Mouse (Mus musculus) limb, embryonic 12.5 days (tissue): Measurements from ENCODE around the gene Zdhhc1. TPM values are rescaled to one million over a fixed set of nuclear protein-coding genes. Genes with fewer than 3 reads are reported as not detected.

Source experiments
- ATAC-seq: fragments of 200-750 bp; cut with Nextera tagmentation; 2 replicates; pipeline ENCODE4 v1.8.0; 2017; ENCODE audit warnings: low read depth, moderate TSS enrichment; ENCODE audit not compliant: insufficient number of reproducible peaks, insufficient read depth, low FRiP score, low TSS enrichment
- H3K27ac ChIP-seq: fragments of 300-500 bp; sonication (generic); 2 replicates; pipeline ENCODE4 v1.5.1; 2016; ENCODE audit warnings: mild to moderate bottlenecking, moderate library complexity
- H3K27me3 ChIP-seq: fragments of 300-500 bp; sonication (generic); 2 replicates; pipeline ENCODE4 v1.6.1; 2016; ENCODE audit warnings: mild to moderate bottlenecking, moderate library complexity
- H3K36me3 ChIP-seq: fragments of 300-500 bp; sonication (generic); 2 replicates; pipeline ENCODE4 v1.6.1; 2016; ENCODE audit warnings: mild to moderate bottlenecking, moderate library complexity
- H3K4me1 ChIP-seq: fragments of 300-500 bp; sonication (generic); replicated peaks from 2 replicates; pipeline ENCODE4 v1.6.1; 2016
- H3K4me2 ChIP-seq: fragments of 300-500 bp; sonication (generic); 2 replicates; pipeline ENCODE4 v1.6.1; 2016; ENCODE audit warnings: mild to moderate bottlenecking, moderate library complexity
- H3K4me3 ChIP-seq: fragments of 300-500 bp; sonication (generic); replicated peaks from 2 replicates; pipeline ENCODE4 v1.5.1; 2016; ENCODE audit warnings: mild to moderate bottlenecking
- H3K9ac ChIP-seq: fragments of 300-500 bp; sonication (generic); replicated peaks from 2 replicates; pipeline ENCODE4 v1.6.1; 2016; ENCODE audit warnings: mild to moderate bottlenecking, moderate library complexity
- H3K9me3 ChIP-seq: fragments of 300-500 bp; sonication (generic); 2 replicates; pipeline ENCODE4 v1.6.1; 2016; ENCODE audit warnings: mild to moderate bottlenecking, moderate library complexity
- WGBS: fragments of 180-500 bp; shearing (Covaris S2); methylation state at CpG from one replicate; pipeline ENCODE4 v1.1.7; 2016; 5-methylcytosine and 5-hydroxymethylcytosine counted together
- polyA plus RNA-seq: library from polyadenylated mRNA; unstranded; fragments of >200 nt; fragmentation: Nextera tagmentation; extraction: Ambion mirVana; gene quantifications from 2 replicates; pipeline ENCODE4 v1.2.1, GENCODE M21; 2016

Zdhhc1 gene
- polyA plus RNA-seq, 1 experiment from 2014 or later, result 34.8 TPM

- Histone ChIP-seq H3K36me3 (no peaks in the 10 kb centered on the region), H3K4me2 (no peak overlapping the region), H3K27ac (no peak overlapping the region), H3K4me1 (no peaks in the 10 kb centered on the region), H3K9ac (no peak overlapping the region), H3K27me3 (0 out of 2 replicates have a peak, but pooled peaks cover 3% of the 10 kb centered on the region), H3K9me3 (no peaks in the 10 kb centered on the region), H3K4me3 (no peak overlapping the region)
- 68% methylated on average over 5 of the region's 5 CpGs for WGBS
- ATAC-seq, result no peak
Observed at GRCm38 (mm10) chr8:105434136-105434535, 62.6 kb downstream of the Zdhhc1 start.

GRCm38 (mm10) chr8:105433511-105433910 is 63.2 kb downstream of the Zdhhc1 start:
- Histone ChIP-seq H3K4me2 (no peak overlapping the region), H3K4me3 (no peak overlapping the region), H3K27ac (no peak overlapping the region), H3K36me3 (no peaks in the 10 kb centered on the region), H3K9ac (no peak overlapping the region), H3K9me3 (no peaks in the 10 kb centered on the region), H3K4me1 (no peaks in the 10 kb centered on the region), H3K27me3 (0 out of 2 replicates have a peak, but pooled peaks cover 3% of the 10 kb centered on the region)
- no peak for ATAC-seq
- WGBS, result 72% methylated on average over 5 of the region's 5 CpGs

DNA sequence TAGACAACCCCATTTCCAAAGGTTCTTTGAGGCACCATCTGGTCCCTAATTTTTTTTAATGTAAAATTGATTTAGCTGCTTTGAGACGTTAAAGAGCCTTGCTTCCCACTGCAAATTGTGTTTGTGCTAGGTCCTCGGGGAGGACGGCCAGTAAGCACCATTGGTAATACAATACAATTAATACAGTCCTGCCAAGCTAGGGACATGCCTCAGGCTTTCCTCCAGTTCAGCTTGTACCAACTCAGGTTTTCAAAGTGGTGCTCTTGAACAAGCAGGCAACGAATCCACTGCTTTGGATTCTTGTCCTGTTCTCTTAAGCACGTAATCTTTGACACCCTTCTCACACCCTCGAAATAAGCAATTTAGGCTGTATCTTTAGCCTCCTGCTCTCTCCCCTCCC is 63.7 kb downstream of the Zdhhc1 start:
- no peak overlapping the region for H3K4me3 ChIP-seq
- no peaks in the 10 kb centered on the region for H3K9me3 ChIP-seq
- 0 out of 2 replicates have a peak, but pooled peaks cover 3% of the 10 kb centered on the region for H3K27me3 ChIP-seq
- H3K36me3 ChIP-seq, result no peaks in the 10 kb centered on the region
- no peak overlapping the region for H3K4me2 ChIP-seq
- H3K4me1 ChIP-seq, result no peaks in the 10 kb centered on the region
- WGBS, result 63% methylated on average over 6 of the region's 6 CpGs
- no peak for ATAC-seq
- H3K9ac ChIP-seq, result no peak overlapping the region
- no peak overlapping the region for H3K27ac ChIP-seq

DNA sequence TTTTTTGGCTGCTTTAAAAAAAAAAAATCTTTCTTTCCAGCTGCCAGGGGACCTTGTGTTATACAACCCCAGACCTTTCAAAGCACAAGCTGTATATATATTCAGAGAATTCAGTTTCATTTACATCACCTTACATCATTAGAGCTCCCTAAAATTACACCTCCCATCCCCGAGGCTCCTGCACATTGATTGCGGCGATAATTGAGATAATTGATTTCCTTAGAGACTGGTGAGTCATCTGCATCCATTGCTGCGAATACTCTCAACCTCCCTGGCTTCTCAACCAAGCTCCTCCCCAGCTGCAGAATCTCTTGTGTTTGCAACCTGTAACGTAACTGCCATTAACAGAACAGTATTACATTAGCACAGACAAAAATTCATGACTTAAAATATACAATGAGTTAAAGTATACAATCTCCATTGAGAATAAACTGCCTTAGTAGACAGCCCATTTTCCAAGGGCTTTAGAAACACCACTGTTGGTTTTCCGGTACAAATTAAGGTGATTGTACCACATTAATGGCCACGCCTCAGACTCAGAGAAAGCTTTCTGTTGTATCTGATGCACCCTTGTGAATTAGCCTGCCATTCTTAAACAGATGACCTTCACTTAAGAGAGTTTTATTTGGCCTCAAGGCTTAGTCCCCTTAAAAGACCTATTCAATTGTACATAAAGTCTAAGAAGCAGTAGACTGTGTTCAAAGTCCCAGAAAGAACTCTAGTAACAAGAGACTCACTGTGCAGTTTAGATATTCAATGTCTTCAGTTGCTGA is 64.8 kb downstream of the Zdhhc1 start:
- H3K9me3 ChIP-seq, result no peaks in the 10 kb centered on the region
- no peak for ATAC-seq
- H3K36me3 ChIP-seq, result no peaks in the 10 kb centered on the region
- no peak overlapping the region for H3K4me3 ChIP-seq
- no peaks in the 10 kb centered on the region for H3K4me1 ChIP-seq
- H3K27ac ChIP-seq, result no peak overlapping the region
- H3K4me2 ChIP-seq, result no peak overlapping the region
- H3K27me3 ChIP-seq, result 0 out of 2 replicates have a peak, but pooled peaks cover 3% of the 10 kb centered on the region
- WGBS, result 72% methylated on average over 7 of the region's 7 CpGs
- no peak overlapping the region for H3K9ac ChIP-seq

- no peak overlapping the region for H3K27ac ChIP-seq
- 77% methylated on average over 6 of the region's 6 CpGs for WGBS
- no peak overlapping the region for H3K9ac ChIP-seq
- H3K27me3 ChIP-seq, result no peaks in the 10 kb centered on the region
- no peak for ATAC-seq
- no peaks in the 10 kb centered on the region for H3K36me3 ChIP-seq
- no peaks in the 10 kb centered on the region for H3K4me1 ChIP-seq
- H3K4me3 ChIP-seq, result no peak overlapping the region
- H3K9me3 ChIP-seq, result no peaks in the 10 kb centered on the region
- no peak overlapping the region for H3K4me2 ChIP-seq
Observed at GRCm38 (mm10) chr8:105426878-105427277, 69.8 kb downstream of the Zdhhc1 start.

Other genes starting within 250 kb of the Zdhhc1 start
- gene B3gnt9, start 241.7 kb downstream of the Zdhhc1 start, polyA plus RNA-seq, result 5.9 and 6.8 TPM in 2 replicates
- 16.0 and 16.6 TPM in 2 replicates for gene Tradd, start 232.3 kb downstream of the Zdhhc1 start, polyA plus RNA-seq
- gene Fbxl8, start 232.3 kb downstream of the Zdhhc1 start, polyA plus RNA-seq, result 1.7 and 1.9 TPM in 2 replicates
- gene Hsf4, start 227.1 kb downstream of the Zdhhc1 start, polyA plus RNA-seq, result 0.13 and 0.18 TPM in 2 replicates
- 1.6 TPM in 2 replicates for gene Nol3, start 220.8 kb downstream of the Zdhhc1 start, polyA plus RNA-seq
- gene 4931428F04Rik, start 207.0 kb downstream of the Zdhhc1 start, polyA plus RNA-seq, result 15.6 and 19.6 TPM in 2 replicates
- 10.0 and 10.2 TPM in 2 replicates for gene Exoc3l, start 200.8 kb downstream of the Zdhhc1 start, polyA plus RNA-seq
- 75.6 and 91.3 TPM in 2 replicates for gene E2f4, start 199.2 kb downstream of the Zdhhc1 start, polyA plus RNA-seq
- 4.3 and 4.4 TPM in 2 replicates for gene Elmo3, start 191.3 kb downstream of the Zdhhc1 start, polyA plus RNA-seq
- 1.5 TPM in 2 replicates for gene Lrrc29, start 170.6 kb downstream of the Zdhhc1 start, polyA plus RNA-seq
- gene Tmem208, start 170.5 kb downstream of the Zdhhc1 start, polyA plus RNA-seq, result 95.6 and 109 TPM in 2 replicates
- gene Fhod1, start 148.9 kb downstream of the Zdhhc1 start, polyA plus RNA-seq, result 1.6 and 2.3 TPM in 2 replicates
- 7.0 and 7.6 TPM in 2 replicates for gene Slc9a5, start 148.1 kb downstream of the Zdhhc1 start, polyA plus RNA-seq
- gene Plekhg4, start 123.6 kb downstream of the Zdhhc1 start, polyA plus RNA-seq, result 0.72 and 0.80 TPM in 2 replicates
- gene Kctd19, start 83.4 kb downstream of the Zdhhc1 start, polyA plus RNA-seq, result not detected in 2 replicates
- 0.12 and 0.39 TPM in 2 replicates for gene Lrrc36, start 83.3 kb downstream of the Zdhhc1 start, polyA plus RNA-seq
- gene Tppp3, start 25.4 kb downstream of the Zdhhc1 start, polyA plus RNA-seq, result 25.3 and 28.9 TPM in 2 replicates
- 28.2 and 30.6 TPM in 2 replicates for gene Hsd11b2, start 21.9 kb upstream of the Zdhhc1 start, polyA plus RNA-seq
- 60.5 and 61.5 TPM in 2 replicates for gene Atp6v0d1, start 69.1 kb upstream of the Zdhhc1 start, polyA plus RNA-seq
- 11.3 and 16.8 TPM in 2 replicates for gene Ripor1, start 108.4 kb upstream of the Zdhhc1 start, polyA plus RNA-seq
- 149 and 160 TPM in 2 replicates for gene Ctcf, start 139.7 kb upstream of the Zdhhc1 start, polyA plus RNA-seq
- gene Agrp, start 140.5 kb upstream of the Zdhhc1 start, polyA plus RNA-seq, result 0.97 and 1.4 TPM in 2 replicates
- 0.58 and 0.59 TPM in 2 replicates for gene Carmil2, start 189.4 kb upstream of the Zdhhc1 start, polyA plus RNA-seq
- 75.3 and 76.7 TPM in 2 replicates for gene Acd, start 204.2 kb upstream of the Zdhhc1 start, polyA plus RNA-seq
- gene Pard6a, start 204.2 kb upstream of the Zdhhc1 start, polyA plus RNA-seq, result 14.6 and 16.1 TPM in 2 replicates
- gene 4933405L10Rik, start 210.8 kb upstream of the Zdhhc1 start, polyA plus RNA-seq, result 0.25 TPM in 1 of 2 replicates, not detected in the other
- gene Enkd1, start 211.3 kb upstream of the Zdhhc1 start, polyA plus RNA-seq, result 34.9 and 35.9 TPM in 2 replicates